Mouse (Mus musculus) telencephalon, adult 2 months (tissue): ENCODE measurements around the gene Fam83g.

Experiments used
- DNase-seq: peaks from one replicate; pipeline ENCODE4 v3.0.0-alpha.2; 2011; ENCODE audit warnings: low read depth, low spot score

Gene Fam83g

DNA sequence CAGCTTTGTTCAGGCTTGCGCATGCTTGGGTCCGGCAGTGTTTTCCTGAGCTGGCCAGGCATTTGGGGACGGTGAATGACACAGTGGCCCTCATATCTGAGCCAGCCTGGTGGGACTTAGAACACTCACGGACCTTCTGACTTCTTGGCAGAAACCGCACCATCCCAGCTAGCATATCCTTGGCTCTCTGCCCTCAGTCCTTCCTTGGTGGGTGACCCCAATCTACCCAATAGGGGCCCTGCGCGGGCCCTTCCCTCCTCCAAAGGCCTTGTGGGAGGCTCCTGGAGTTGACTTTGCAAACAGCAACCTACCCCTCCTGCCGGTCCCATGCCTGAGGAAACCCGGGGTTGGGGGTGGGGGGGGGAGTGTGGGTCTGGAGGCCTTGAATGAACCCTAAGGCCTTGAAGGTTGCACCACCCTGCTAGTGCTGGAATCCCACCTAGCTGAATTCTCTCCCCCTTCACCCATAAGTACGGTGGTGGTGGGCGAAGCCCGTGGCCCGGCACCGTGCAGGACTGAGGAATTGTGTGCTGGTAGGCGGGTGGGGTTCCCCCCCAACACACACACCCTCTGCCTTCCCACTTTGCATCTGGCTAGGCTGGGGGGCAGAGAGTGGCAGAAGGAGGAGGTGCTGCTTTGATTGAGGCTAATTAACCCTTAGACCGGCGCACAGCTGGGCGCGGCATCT lies 9.6 kb upstream of the Fam83g start:
- DNase-seq, result no peak

DNA sequence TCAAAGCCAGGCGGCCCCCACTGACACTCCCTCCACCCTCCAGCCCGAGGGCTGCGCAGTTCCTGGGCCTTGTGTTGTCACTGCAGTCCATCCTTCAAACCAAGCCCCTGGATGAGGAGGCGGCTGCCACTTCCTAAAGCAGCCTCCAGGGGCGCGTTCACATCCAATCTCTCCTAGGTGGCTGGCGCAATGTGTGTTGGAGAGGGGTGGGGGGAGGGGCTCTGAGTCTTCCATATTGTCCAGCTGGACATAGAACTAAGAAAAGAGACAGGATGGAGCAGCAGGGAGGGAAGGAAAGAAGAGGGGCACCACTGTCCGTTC lies 9.1 kb upstream of the Fam83g start:
- DNase-seq, result no peak

DNA sequence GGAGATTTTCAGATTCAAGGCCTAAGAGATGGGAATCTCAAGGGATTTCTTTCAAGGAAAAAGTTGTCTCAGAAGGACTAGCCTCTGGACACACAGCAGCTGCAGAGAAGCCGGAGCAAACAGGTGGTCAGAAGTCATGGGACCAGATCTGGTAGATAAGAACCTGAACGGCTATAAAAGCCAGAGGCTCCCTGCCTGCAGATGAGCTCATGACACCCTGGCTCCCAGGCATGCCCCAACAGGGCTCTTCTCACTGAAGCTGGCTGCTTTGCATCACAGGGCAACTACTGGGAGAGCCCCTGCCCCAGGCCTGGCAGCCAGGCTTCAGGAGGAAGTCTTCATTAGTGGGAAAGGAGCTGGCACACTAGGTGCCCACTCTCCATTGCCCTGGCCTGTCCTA lies 8.6 kb upstream of the Fam83g start:
- DNase-seq, result no peak

DNA sequence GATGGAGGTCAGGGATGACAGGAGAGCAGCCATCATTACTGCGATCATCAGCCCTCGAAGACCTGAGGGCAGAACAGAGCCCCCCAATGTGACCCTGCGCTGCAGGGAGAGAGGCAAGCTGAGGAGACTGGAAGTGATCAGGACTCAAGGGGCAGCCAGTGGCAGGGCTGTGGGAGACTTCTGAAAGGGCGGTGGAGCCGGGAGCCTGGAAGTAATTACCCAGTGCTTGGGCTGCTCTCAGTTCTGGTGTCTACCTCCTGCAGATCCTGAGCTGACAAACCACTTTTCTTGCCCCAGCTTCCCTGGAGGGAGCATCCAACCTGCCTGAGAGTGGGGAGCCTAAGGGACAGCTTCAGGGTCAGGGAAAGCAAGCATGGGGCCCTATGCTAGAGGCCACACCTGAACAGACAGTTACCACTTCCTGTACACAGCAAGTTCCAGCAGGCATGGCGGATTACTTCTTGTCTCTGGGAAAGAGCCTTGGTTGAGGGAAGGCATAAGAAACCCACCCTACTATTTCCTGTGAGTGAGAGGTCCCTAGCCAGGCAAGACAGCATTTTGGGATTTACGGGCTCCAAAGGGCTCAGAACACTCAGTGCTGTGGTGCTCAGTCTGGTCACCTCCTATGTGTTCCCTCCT lies 7.6 kb upstream of the Fam83g start:
- DNase-seq, result no peak

DNA sequence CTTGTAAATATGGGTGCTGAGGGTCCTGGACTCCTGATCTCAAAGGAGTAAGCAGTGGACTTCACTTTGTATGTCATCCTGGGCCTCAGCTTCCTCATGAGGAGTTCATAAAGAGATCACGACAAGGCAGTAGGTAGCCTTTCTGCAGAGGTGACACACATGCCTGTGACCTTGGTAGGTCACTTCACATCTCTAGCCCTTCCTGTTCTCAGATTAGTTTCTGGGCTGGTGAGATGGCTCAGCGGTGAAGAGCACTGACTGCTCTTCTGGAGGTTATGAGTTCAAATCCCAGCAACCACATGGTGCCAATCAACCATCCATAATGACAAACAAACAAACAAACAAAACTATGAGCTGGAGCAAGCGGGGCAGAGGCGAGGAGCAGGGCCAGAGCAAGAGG lies 6.2 kb upstream of the Fam83g start:
- DNase-seq, result no peak

DNA sequence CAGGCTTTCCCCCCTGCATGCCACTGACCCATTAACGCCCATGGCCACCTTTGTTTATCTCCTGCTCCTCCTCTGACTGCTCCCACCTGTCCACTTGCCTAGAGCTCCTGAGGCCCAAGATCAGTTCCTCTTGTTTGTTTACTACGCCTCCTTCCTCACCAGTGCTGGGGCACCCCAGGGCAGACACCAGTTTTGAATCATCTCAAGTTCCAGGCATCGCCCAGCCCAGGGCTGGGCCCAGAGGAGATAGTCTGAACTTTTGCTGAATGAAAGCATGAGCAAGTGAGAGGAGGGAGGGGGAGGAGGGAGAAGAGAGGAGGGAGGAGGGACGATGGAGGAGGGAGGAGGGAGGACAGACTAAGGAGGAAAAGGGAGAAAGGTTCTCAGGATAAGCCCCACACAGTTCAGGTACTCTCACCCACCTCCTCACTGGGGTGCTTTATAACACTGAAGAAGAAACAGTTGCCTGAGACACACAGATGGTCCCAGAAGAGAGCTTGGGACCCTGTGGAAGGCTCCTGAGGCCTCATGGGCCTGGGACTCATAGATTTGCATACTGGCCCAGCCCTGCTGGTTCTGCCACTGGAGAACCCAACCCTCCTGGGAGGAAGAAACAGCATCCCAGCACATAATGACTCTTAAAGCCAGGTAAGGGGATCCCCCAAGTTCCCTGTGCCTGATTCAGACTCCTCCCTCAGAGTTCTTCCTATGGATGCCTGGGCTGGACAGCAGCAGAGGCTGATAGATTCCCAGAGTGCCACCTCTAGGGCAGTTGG lies 4.6 kb upstream of the Fam83g start:
- no peak for DNase-seq

DNA sequence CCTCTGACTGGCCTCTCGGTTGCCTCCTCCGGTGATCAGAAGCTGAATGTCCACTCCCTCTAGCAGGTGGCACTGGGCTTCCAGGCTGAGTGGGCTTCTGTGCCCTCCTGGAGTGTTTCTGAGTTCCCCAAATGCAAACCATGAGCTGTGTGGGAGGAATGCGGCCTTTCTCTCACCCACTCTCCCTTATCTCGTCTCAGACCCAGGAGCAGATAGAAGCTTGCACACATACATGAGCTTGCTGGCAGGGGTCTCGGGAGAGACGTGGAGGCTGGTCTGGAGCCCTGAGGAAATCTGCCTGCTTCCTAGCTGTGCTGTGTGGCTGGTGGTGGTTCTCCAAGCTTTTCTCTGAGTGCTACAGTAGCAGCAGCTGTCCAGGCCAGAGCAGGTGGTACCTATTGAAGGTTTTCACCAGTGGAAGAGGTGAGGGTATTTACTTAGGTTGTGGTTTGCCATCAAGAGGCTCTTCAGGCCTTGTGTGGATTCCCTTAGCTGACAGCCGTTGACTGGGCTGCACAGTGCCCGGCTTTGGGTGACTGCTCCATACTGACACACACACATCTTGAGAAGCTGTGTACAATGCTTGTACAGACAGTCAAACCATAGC lies 1.3 kb downstream of the Fam83g start:
- DNase-seq, result no peak

DNA sequence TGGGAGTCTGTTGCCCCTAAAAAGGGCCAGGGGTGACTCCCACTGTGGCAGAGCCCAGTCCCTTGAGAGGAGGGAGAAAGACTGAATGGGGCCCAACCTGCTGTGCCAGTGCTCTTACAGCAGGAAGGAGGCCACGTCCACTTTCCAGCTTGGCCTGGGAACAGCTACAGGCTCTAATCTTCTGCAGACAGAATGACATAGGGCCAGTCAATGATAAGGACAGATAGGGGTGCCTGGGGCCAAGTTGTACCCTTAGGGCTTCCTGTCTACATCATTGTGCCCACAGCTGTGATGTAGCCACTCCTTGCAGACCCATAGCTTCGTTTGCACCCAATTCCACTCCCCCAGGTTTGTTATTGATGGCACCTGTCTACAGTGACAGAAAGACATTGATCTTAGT lies 2.2 kb downstream of the Fam83g start:
- no peak for DNase-seq

DNA sequence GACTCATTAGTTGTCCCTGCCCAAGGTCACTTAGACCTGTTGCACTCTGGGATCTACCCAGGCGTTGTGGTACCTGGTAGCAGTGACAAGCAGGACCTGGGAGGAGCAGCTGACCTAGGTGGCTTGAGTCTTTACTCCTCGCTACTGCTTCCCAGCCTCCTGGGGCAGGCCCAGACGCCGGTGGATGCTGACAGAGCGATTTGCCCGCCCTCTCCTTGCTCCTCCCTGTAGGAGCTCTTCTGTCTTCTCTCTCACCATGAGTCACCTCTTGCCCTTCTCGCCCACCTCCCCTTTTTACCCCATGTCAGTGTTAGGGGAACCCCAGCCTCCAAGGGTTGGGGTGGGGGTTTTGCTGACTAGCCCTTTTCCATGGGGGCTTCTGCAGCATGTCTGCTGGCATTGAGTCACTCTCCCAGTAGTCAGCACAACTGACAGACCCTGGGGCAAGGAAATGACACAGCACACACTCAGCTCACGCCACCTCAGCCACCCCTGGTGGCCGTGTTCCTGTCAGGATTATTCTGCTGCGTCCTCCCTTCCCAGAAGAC lies 3.1 kb downstream of the Fam83g start:
- no peak for DNase-seq

DNA sequence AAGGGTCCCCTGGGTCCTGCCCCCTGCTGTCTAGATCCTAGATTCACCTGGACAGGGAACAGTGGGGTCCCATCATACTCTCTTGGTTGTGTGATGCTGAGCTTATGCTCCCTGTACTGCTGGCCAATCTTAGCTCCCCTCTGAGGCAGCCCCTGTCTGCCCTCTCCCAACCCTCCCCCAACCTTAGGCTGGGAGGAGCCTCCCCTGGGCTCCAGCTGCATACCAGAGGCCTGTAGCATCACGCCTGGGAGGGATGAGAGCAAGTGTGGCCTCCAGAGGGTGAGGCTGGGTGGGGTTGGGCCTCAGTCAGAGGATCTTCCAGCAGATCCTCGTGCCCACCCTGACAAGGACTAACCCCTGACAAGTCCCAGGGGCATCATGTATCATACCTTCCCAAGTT lies 3.7 kb downstream of the Fam83g start:
- DNase-seq, result no peak

DNA sequence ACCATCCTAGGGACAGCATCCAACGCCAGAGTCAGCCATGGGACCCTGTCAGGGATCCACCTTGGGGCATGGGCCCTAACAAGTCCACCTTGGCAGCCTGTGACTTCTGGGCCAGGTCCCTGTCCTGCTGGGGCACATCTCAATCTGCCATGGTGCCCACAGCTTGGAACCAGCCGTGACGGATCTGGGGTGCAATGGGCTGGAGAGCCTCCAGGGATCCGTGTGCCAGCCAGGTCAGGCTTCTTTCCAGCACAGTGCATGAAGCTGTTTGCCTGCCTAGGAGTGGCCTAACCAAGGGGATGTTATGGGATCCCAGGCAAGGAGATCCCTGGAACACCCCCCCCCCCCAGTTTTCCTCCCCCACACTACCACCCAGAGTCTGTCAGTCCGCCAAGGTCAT lies 9.1 kb downstream of the Fam83g start:
- no peak for DNase-seq

DNA sequence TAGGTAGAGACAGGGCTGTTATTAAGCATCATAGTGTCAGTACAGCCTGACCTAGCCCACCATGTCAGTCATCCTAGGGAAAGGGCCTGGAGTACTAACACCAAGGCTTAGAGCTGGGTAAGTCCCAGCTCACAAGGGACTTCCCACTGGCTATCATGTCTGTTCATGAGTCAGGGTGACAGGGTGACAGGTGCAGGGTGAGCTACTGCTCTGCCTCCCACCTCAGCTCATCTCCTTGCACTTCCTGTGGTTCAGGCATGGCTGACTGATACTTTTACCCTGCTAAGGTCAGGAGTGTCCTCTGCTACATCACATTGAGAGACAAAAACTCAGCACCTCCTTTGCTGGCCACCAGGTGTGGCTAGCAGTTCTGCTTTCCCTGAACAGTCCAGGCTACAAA lies 15.0 kb downstream of the Fam83g start:
- no peak for DNase-seq

DNA sequence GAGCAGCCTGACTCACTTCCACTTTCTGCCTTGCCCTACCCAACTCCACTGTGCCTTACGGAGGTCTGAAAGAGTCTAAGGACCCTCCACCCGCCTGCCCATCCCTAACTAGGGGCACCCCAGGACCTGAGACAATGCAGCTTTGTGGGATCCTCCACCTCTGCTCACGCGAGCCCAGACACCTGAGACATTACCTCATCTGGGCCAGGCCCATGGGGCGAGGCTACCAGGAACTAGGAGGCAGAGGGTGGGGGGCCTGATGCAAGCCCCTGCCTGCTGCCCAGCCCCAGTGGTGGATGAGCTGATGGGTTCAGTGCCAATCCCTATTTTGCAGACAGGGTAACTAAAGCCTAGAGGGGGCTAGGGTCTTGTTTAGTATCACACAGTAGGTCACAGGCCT lies 15.6 kb downstream of the Fam83g start:
- DNase-seq, result no peak

DNA sequence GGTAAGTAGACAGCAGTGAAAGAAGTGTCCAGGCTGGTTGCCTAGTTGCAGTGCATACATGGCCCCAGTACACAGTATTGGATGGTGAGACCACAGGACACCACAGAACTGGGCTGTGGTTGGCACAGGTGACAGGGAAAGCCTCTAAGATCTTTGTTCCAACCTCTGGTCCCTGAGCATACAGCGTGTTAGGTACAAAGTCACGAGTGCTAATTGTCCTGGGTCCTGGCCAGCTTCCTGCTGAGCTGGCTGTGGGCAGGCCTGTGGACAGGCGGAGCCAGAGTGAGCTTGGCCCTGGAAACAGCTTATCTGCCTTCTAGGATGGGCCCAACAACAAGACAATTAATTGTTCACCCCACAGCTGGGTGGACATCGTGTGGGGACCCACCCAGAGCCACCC lies 16.0 kb downstream of the Fam83g start:
- DNase-seq, result no peak

DNA sequence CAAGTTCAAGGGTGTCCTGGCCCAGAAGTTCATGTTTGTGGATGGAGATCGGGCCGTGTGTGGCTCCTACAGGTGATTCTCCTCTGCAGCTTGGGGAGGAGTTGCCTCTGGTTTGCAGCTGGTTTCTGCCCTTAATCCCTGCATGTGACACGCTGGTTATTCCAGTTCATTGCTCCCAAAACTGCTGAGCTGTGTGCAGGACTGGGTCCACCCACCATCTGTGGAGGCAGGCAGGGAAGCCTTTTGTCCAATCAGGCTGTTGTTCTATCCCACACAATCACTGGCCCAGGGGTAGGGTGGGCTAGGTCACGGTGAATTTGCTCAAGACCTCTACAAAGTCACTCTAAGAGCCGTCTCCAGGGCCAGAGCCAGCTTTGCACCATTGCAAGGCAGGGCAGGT lies 17.8 kb downstream of the Fam83g start:
- DNase-seq, result no peak

DNA sequence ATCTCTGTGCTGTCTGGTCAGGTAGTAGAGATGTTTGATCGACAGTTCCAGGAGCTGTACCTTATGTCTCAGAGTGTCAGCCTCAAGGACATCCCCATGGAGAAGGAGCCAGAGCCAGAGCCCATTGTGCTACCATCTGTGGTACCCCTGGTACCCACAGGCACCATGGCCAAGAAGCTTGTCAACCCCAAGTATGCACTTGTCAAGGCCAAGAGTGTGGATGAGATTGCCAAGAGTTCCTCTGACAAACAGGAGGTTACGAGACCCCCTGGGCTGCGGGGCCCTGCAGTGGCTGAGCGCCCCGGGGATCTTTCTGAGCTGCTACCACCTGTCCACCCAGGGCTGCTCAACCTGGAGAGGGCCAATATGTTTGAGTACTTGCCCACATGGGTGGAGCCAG lies 18.6 kb downstream of the Fam83g start:
- DNase-seq, result no peak

DNA sequence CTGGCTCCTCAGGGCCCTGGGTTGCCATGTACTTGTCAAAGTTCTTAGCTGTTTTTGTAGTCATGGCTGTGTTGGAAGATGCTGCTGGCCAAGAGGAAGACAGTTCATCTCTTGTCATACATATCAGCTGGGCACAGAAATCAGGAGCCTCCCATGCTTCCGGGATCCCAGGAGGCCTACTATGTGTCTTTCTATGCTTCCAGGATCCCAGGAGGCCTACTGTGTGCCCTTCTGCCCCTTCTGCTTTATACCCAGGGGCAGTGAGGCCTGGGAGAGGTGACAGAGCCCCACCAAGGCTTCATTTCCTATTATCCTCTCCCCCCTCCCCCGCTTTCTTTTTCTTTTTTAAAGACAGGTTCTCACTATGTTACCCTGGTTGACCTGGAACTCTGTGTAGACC lies 21.7 kb downstream of the Fam83g start:
- no peak for DNase-seq

DNA sequence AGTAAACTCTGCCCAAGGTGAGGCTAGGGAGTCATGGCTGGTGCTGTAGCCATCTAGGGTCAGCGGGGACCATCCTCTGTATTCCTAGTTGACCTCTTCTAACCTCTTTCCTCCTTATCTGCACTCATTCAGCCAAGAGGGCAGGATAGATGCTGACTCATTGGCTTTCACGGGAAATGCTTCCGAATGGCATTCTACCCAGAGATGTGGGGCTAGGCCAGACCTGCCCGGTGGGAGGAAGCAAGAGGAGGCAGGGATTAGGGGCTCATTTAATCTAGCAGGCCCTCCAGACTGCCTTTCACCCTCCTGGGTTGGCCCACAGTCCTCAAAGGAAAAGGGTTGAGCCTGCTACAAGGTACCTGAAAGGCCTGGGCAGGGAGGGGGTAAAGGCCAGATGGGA lies 22.3 kb downstream of the Fam83g start:
- DNase-seq, result no peak

DNA sequence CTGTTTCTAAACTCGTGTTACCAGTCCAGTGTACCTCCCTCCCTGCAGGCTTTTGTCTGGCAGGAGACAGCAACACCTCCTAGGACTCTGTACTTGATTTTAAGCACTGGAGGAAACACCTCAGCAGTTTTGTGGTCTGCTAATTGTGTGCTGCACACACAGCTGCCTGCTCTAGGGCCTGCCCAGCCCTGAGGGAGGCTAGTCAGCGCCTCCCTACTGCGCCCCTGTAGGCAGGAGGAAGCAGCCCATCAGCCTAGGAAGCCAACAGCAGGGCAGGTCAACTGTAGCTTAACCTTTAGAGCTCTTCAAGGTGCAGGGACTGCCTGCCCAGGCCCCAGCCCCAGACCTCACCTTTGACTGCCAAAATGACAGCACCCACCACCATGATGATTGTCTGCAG lies 25.0 kb downstream of the Fam83g start:
- no peak for DNase-seq

DNA sequence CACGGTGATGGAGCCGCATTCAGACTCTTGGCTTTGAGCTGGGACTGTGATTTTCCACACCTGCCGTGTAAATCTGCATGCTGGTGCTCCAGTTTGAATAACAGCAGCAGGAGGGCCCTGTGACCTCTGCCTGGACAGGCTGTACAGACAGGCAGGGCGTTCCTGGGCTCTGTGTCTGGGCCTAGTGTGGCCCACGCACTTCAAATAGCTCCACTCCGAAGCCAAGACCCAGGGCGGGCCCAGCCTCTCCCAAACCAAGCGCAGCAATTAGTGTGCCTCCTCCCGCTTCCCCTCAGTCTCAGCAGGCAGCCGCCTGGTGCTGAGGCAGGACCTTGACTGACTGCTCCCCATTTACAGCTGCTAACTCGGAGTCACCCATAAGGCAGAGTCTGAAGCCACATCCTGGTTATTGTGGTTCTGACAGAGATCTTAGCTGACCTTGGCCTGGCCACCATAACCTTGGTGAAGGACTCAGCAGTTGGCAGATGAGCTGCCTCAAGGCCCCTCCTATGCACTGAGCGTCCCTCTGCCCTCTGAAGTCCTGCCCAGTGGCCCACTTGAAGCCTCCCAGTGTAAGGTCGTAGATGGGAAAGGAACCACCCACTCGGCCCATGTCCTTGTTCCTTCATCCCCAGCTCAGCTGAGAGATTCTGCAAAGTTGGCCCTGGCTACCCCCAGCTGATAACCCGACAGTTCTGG lies 29.4 kb downstream of the Fam83g start:
- DNase-seq, result no peak

DNA sequence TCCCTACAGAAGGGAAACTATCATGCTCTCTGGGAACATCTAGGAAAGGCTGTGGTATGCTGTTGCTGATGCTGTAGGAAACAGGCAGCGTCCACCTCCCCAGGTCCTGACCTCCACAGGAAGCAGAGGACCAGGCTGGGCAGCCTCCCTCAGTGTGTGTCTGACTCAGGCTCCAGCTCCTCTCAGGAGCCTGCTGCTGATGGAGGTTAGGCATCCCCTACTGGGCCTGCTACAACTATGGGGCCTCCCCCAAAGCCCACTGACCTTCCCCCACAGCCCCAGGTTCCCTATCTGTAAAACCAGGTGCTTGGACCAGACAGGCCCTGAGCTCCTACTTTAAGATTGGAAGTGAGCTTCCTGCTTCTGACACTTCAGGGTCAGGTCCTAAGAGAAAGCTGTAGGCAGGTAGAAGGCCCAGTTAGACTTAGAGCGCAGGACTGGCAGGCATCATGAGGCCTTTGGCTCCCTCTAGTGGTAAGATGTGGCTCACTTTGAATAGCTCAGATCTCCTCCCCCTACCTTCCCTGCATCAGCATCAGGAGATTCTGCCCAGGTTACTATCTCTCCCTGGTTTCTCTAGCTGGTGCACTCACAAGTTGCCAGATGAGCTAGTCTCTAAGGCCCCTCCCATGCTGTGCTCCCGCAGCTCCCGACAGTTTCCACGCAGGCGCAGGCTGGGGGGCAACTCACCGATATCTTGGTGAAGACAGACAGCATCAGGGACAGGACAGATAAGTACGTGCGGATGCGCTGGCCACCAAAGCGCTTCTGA lies 30.6 kb downstream of the Fam83g start:
- peak; percentile 63 for DNase-seq
